Mouse (Mus musculus) C2C12 (cell line): ENCODE data around the gene S100a3. TPM values are rescaled to one million over a fixed set of nuclear protein-coding genes. Genes with fewer than 3 reads are reported as not detected.
A peak's percentile ranks its signal among the peaks of the same experiment; 100 is the strongest.

Experiments used
- H3K27me3 ChIP-seq: one replicate; pipeline ENCODE4 v1.6.1; 2011; ENCODE audit not compliant: control insufficient read depth, insufficient read depth, insufficient read length
- H3K36me3 ChIP-seq: one replicate; pipeline ENCODE4 v1.6.1; 2011; ENCODE audit not compliant: control insufficient read depth, insufficient read depth
- H3K4me3 ChIP-seq: one replicate; pipeline ENCODE4 v1.5.1; 2011; ENCODE audit warnings: mild to moderate bottlenecking, control low read depth; ENCODE audit not compliant: poor library complexity, insufficient read depth, severe bottlenecking
- H3K79me2 ChIP-seq: one replicate; pipeline ENCODE4 v1.6.1; 2011; ENCODE audit not compliant: control insufficient read depth, insufficient read depth
- H3K79me3 ChIP-seq: one replicate; pipeline ENCODE4 v1.6.1; 2011; ENCODE audit warnings: low read depth, control low read depth
- H3ac ChIP-seq: one replicate; pipeline ENCODE3; 2011; ENCODE audit warnings: low read depth; ENCODE audit not compliant: control insufficient read depth, insufficient read length
- CEBPB ChIP-seq: IDR thresholded peaks from one replicate; pipeline ENCODE4 v1.6.1; 2011; ENCODE audit warnings: low read depth, mild to moderate bottlenecking, control low read depth, moderate library complexity
- CTCF ChIP-seq: IDR thresholded peaks from one replicate; pipeline ENCODE4 v1.5.1; 2011; ENCODE audit not compliant: control insufficient read depth, insufficient read depth, insufficient read length
- FOSL1 ChIP-seq: IDR thresholded peaks from one replicate; pipeline ENCODE4 v1.8.0; 2011; ENCODE audit warnings: mild to moderate bottlenecking, low read length; ENCODE audit not compliant: poor library complexity, insufficient read depth, severe bottlenecking
- MAX ChIP-seq: IDR thresholded peaks from one replicate; pipeline ENCODE4 v1.6.1; 2011; ENCODE audit warnings: mild to moderate bottlenecking, control low read depth
- MYOD1 ChIP-seq: IDR thresholded peaks from one replicate; pipeline ENCODE4 v1.6.1; 2011; ENCODE audit warnings: low read depth; ENCODE audit not compliant: control insufficient read depth, insufficient read length
- MYOG ChIP-seq: IDR thresholded peaks from one replicate; pipeline ENCODE4 v1.6.1; 2011; ENCODE audit not compliant: control insufficient read depth, insufficient read length; ENCODE audit errors: extremely low read depth
- USF1 ChIP-seq: IDR thresholded peaks from one replicate; pipeline ENCODE4 v1.6.1; 2011; ENCODE audit warnings: low read depth, mild to moderate bottlenecking, control low read depth, moderate library complexity
- polyA plus RNA-seq: library from polyadenylated mRNA; unstranded; fragments of >200 nt; fragmentation: generic; extraction: Trizol; gene quantifications from one replicate; pipeline ENCODE4 v1.2.1, GENCODE M21; 2012; ENCODE audit warnings: missing spikeins

The S100a3 gene
- polyA plus RNA-seq, 1 experiment = 22.0 TPM

- TF ChIP-seq CTCF (peak; percentile 80), MAX (no peak)
- H3K27me3 ChIP-seq = no peaks in the 10 kb centered on the region
- H3K4me3 ChIP-seq = peak overlapping the region; percentile 87
- peaks cover 41% of the 10 kb centered on the region for H3K79me2 ChIP-seq
- peaks cover 49% of the 10 kb centered on the region for H3K36me3 ChIP-seq
- peaks cover 29% of the 10 kb centered on the region for H3K79me3 ChIP-seq
- peak overlapping the region; percentile 95 for H3ac ChIP-seq
Measured at GRCm38 (mm10) chr3:90615415-90615814, 55.0 kb downstream of the S100a3 start.

GRCm38 (mm10) chr3:90615911-90616310 lies 55.5 kb downstream of the S100a3 start:
- peak overlapping the region; percentile 87 for H3K4me3 ChIP-seq
- H3K27me3 ChIP-seq = no peaks in the 10 kb centered on the region
- peaks cover 50% of the 10 kb centered on the region for H3K36me3 ChIP-seq
- H3ac ChIP-seq = no peak overlapping the region
- peaks cover 29% of the 10 kb centered on the region for H3K79me3 ChIP-seq
- TF ChIP-seq CEBPB = no peak
- no peak for TF ChIP-seq USF1
- no peak for TF ChIP-seq MYOD1
- no peak for TF ChIP-seq FOSL1
- no peak for TF ChIP-seq MAX
- no peak for TF ChIP-seq MYOG
- TF ChIP-seq CTCF = no peak
- H3K79me2 ChIP-seq = peaks cover 41% of the 10 kb centered on the region

DNA sequence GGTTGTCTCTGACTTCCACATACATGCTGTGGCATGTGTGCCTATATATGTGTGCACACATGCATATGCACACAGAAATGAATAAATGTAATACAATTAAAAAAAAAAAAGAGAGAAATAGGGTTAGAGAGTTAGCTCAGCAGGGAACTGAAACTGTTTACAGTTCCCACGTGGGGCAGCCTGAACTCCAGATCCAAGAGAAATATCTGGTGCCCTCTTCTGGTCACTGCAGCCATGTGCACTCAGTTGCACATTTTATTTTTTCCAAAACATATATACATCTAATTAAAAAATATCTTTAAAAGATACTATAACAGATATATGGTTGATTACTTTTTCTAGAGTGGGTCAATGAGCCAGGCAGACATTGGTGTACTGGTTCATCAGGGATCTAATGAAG lies 57.2 kb downstream of the S100a3 start:
- Histone ChIP-seq H3K36me3 (peaks cover 50% of the 10 kb centered on the region), H3K4me3 (no peak overlapping the region), H3K27me3 (no peaks in the 10 kb centered on the region), H3K79me3 (peaks cover 29% of the 10 kb centered on the region), H3K79me2 (peaks cover 41% of the 10 kb centered on the region), H3ac (no peak overlapping the region)
- TF ChIP-seq FOSL1 = no peak
- no peak for TF ChIP-seq CEBPB
- no peak for TF ChIP-seq MYOD1
- peak; percentile 83 for TF ChIP-seq MAX
- TF ChIP-seq USF1 = peak; percentile 48
- TF ChIP-seq MYOG = no peak

DNA sequence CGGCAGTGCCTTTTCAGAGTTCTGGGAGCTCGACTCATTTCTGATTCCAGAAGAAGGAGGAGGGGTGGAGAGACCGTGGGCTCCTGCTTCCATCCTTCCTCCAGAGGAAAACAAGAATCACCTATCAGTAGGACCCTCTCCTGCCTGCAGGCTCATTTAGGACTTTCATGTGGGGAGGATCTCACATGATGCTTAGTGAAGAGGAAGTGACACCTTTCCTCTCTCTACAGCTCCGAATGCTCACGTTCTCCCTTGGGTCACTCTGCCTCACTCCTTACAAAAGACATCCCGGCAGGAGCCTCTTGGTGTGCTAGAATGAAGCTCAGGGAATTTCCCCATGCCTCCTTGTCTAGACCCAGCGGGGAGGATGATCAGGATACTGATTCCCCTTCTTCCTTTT lies 61.2 kb downstream of the S100a3 start:
- Histone ChIP-seq H3ac (no peak overlapping the region), H3K79me3 (no peaks in the 10 kb centered on the region), H3K79me2 (peaks cover 4% of the 10 kb centered on the region), H3K36me3 (peaks cover 28% of the 10 kb centered on the region), H3K27me3 (no peaks in the 10 kb centered on the region), H3K4me3 (no peak overlapping the region)
- TF ChIP-seq CTCF (no peak), USF1 (no peak), CEBPB (no peak), MAX (no peak), MYOG (no peak), MYOD1 (no peak), FOSL1 (no peak)

GRCm38 (mm10) chr3:90623435-90624071 lies 63.2 kb downstream of the S100a3 start:
- Histone ChIP-seq H3K79me2 (no peaks in the 10 kb centered on the region), H3K27me3 (no peaks in the 10 kb centered on the region), H3ac (no peak overlapping the region), H3K79me3 (no peaks in the 10 kb centered on the region), H3K4me3 (no peak overlapping the region), H3K36me3 (peaks cover 15% of the 10 kb centered on the region)
- TF ChIP-seq USF1 (no peak), FOSL1 (no peak), MYOD1 (no peak), CEBPB (no peak), CTCF (no peak), MAX (no peak), MYOG (no peak)

GRCm38 (mm10) chr3:90625496-90625895 lies 65.1 kb downstream of the S100a3 start:
- Histone ChIP-seq H3K36me3 (peaks cover 4% of the 10 kb centered on the region), H3K79me2 (no peaks in the 10 kb centered on the region), H3K27me3 (no peaks in the 10 kb centered on the region), H3K79me3 (no peaks in the 10 kb centered on the region), H3K4me3 (no peak overlapping the region), H3ac (no peak overlapping the region)
- no peak for TF ChIP-seq CEBPB
- no peak for TF ChIP-seq MYOD1
- no peak for TF ChIP-seq CTCF
- TF ChIP-seq MYOG = no peak
- TF ChIP-seq FOSL1 = no peak
- TF ChIP-seq MAX = no peak
- no peak for TF ChIP-seq USF1
